Mouse (Mus musculus) naive thymus-derived CD4-positive, alpha-beta T cell, adult 2 months (primary cell): ENCODE results near the gene Spin2c.
A peak's percentile ranks its signal among the peaks of the same experiment; 100 is the strongest.

Source experiments
- DNase-seq: peaks from one replicate; pipeline ENCODE4 v3.0.0-alpha.2; 2011; ENCODE audit warnings: low read depth

Spin2c gene

DNA sequence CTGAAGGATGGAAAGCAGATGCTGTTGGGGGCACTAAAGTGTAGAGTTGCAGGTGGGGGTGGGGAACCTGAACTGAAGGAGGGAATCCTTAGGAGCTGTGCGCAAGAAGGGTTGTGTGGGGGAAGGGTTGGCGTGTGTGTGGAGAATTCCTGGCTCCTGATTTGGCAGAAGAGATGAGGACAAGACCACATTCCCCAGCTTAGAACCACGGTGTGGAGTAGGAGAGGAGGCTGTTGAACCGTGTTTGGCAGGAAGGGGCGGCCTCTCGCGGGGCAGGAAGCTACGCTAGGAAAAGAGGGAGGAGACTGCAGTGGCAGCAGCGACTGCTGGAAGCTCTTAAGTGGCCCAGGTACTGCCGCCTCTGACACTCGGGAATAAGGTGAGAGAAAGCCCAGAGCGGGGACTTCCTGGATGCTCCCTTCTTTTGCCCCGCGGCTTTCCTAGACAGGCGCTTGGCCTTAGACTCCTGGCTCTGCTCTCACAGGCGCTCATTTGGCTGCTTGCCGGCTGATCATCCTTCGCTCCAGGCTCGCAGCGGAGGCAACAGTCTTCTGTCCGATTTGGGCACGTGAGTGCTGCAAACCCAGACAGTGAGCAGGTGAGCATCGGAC, at the start of gene Spin2c:
TSS of gene Spin2c (plus strand) at position 275 of the 611 bp plus-strand sequence.
- DNase-seq: peak; percentile 50

GRCm38 (mm10) chrX:153832606-153833005, 581 bp downstream of the Spin2c start:
- no peak for DNase-seq
